ENCODE assay signal across 12 mouse cellular contexts in genomic region chr8:84650213-84650612, GRCm38 (mm10). TPM values are rescaled to one million over a fixed set of nuclear protein-coding genes. Genes with fewer than 3 reads are reported as not detected.
DNase-seq lines count a peak whose midpoint lies in the region; ATAC-seq and TF ChIP-seq lines count a peak whose summit lies in the region.
"Had no signal": no experiment of that assay in that cellular context is flagged by ENCODE, and none has a peak within 500 bp of the region (broad histone marks: within the 10 kb centered on the region; RNA-seq: fewer than 3 reads in every experiment).

No protein-coding gene starts in this region.

- H3K4me2 ChIP-seq in forebrain, embryonic 12.5 days: no peak overlapping the region
- H3K4me2 ChIP-seq in forebrain, embryonic 13.5 days: no peak overlapping the region
- H3K4me2 ChIP-seq in midbrain, embryonic 12.5 days (replicated peaks): no peak overlapping the region
- H3K4me2 ChIP-seq in midbrain, embryonic 16.5 days (ENCODE audit: low read length): no peak overlapping the region
- no peak overlapping the region for H3K4me2 ChIP-seq in limb, embryonic 12.5 days

- peak overlapping the region; percentile 53; the same call in 1 of the 2 replicates for H3K27ac ChIP-seq in forebrain, embryonic 12.5 days
- no peak overlapping the region for H3K27ac ChIP-seq in forebrain, embryonic 13.5 days
- 0 out of 2 replicates have a peak overlapping the region, but pooled peaks have one; percentile 25 for H3K27ac ChIP-seq in midbrain, embryonic 12.5 days (replicated peaks)
- H3K27ac ChIP-seq in midbrain, embryonic 16.5 days (ENCODE audit: low read length): no peak overlapping the region
- H3K27ac ChIP-seq in limb, embryonic 12.5 days: peak overlapping the region; percentile 89
- H3K27ac ChIP-seq in gastrocnemius, adult 2 months: no peak overlapping the region

- H3K9ac ChIP-seq in forebrain, embryonic 12.5 days: no peak overlapping the region
- H3K9ac ChIP-seq in forebrain, embryonic 13.5 days: no peak overlapping the region
- H3K9ac ChIP-seq in midbrain, embryonic 12.5 days (replicated peaks): no peak overlapping the region
- no peak overlapping the region for H3K9ac ChIP-seq in midbrain, embryonic 16.5 days (ENCODE audit: low read depth, low read length)
- no peak overlapping the region for H3K9ac ChIP-seq in limb, embryonic 12.5 days (replicated peaks)

- no peaks in the 10 kb centered on the region for H3K9me3 ChIP-seq in forebrain, embryonic 12.5 days
- H3K9me3 ChIP-seq in forebrain, embryonic 13.5 days (replicated peaks): no peaks in the 10 kb centered on the region
- H3K9me3 ChIP-seq in midbrain, embryonic 12.5 days: no peaks in the 10 kb centered on the region
- no peaks in the 10 kb centered on the region for H3K9me3 ChIP-seq in midbrain, embryonic 16.5 days (replicated peaks; ENCODE audit: control insufficient read depth, low read length, poor library complexity, severe bottlenecking)
- H3K9me3 ChIP-seq in limb, embryonic 12.5 days: no peaks in the 10 kb centered on the region

- WGBS in forebrain, embryonic 12.5 days: 37% methylated on average over 3 of the region's 3 CpGs
- 58% methylated on average over 3 of the region's 3 CpGs for WGBS in forebrain, embryonic 13.5 days
- WGBS in midbrain, embryonic 12.5 days: 46% methylated on average over 3 of the region's 3 CpGs
- 45% methylated on average over 3 of the region's 3 CpGs for WGBS in midbrain, embryonic 16.5 days
- 38% methylated on average over 3 of the region's 3 CpGs for WGBS in limb, embryonic 12.5 days

- ATAC-seq in forebrain, embryonic 12.5 days (ENCODE audit: low FRiP score): no peak
- ATAC-seq in forebrain, embryonic 13.5 days: no peak
- ATAC-seq in midbrain, embryonic 12.5 days (ENCODE audit: low FRiP score, low read depth): no peak
- ATAC-seq in midbrain, embryonic 16.5 days: no peak
- ATAC-seq in limb, embryonic 12.5 days (ENCODE audit: insufficient number of reproducible peaks, insufficient read depth, low FRiP score, low TSS enrichment, low read depth): no peak; the same call in 1 of the 2 replicates
- ATAC-seq: forebrain, embryonic 16.5 days; lung, postnatal 0 days had no signal

- intact Hi-C loops in gastrocnemius, adult 2 months (cut with DNase I): no loop called here

- H3K4me3 ChIP-seq in forebrain, embryonic 12.5 days (replicated peaks): no peak overlapping the region
- H3K4me3 ChIP-seq in forebrain, embryonic 13.5 days: no peak overlapping the region
- H3K4me3 ChIP-seq in midbrain, embryonic 12.5 days: no peak overlapping the region
- H3K4me3 ChIP-seq in midbrain, embryonic 16.5 days (ENCODE audit: low read depth, low read length): no peak overlapping the region
- no peak overlapping the region for H3K4me3 ChIP-seq in limb, embryonic 12.5 days (replicated peaks)
- no peak overlapping the region for H3K4me3 ChIP-seq in gastrocnemius, adult 2 months

- no peak for DNase-seq in cerebellum, adult 18-20 months
- DNase-seq in natural killer cell, adult 2 months (ENCODE audit: low spot score in 2 of 2): no peak
- DNase-seq in gastrocnemius, adult 2 months: no peak
- DNase-seq: adrenal gland, adult 8-10 months; right cerebral cortex, adult 18-20 months had no signal

- TF ChIP-seq CTCF in gastrocnemius, adult 2 months (IDR thresholded peaks at IDR 0.05): no peak

- no peaks in the 10 kb centered on the region for H3K27me3 ChIP-seq in forebrain, embryonic 12.5 days
- no peaks in the 10 kb centered on the region for H3K27me3 ChIP-seq in forebrain, embryonic 13.5 days
- no peaks in the 10 kb centered on the region for H3K27me3 ChIP-seq in midbrain, embryonic 12.5 days
- H3K27me3 ChIP-seq in midbrain, embryonic 16.5 days (ENCODE audit: control insufficient read depth, insufficient read depth, low read depth, low read length): no peaks in the 10 kb centered on the region
- H3K27me3 ChIP-seq in limb, embryonic 12.5 days: no peaks in the 10 kb centered on the region

- H3K4me1 ChIP-seq in forebrain, embryonic 12.5 days: peaks cover 21% of the 10 kb centered on the region
- peaks cover 15% of the 10 kb centered on the region for H3K4me1 ChIP-seq in forebrain, embryonic 13.5 days
- H3K4me1 ChIP-seq in midbrain, embryonic 12.5 days: peaks cover 21% of the 10 kb centered on the region
- peaks cover 5% of the 10 kb centered on the region for H3K4me1 ChIP-seq in midbrain, embryonic 16.5 days (ENCODE audit: control insufficient read depth, insufficient read depth, low read length)
- H3K4me1 ChIP-seq in limb, embryonic 12.5 days (replicated peaks): peaks cover 34% of the 10 kb centered on the region

- H3K36me3 ChIP-seq in forebrain, embryonic 12.5 days (replicated peaks): no peaks in the 10 kb centered on the region
- H3K36me3 ChIP-seq in forebrain, embryonic 13.5 days (ENCODE audit: poor library complexity, severe bottlenecking): no peaks in the 10 kb centered on the region
- no peaks in the 10 kb centered on the region for H3K36me3 ChIP-seq in midbrain, embryonic 12.5 days
- no peaks in the 10 kb centered on the region for H3K36me3 ChIP-seq in midbrain, embryonic 16.5 days (ENCODE audit: control insufficient read depth, insufficient read depth, low read length)
- no peaks in the 10 kb centered on the region for H3K36me3 ChIP-seq in limb, embryonic 12.5 days

RNA-seq across cellular contexts. Expression of gene Ier2, which starts 12.4 kb away (rescaled TPM):
- polyA plus RNA-seq in forebrain, embryonic 12.5 days (2016; fragmentation: Nextera tagmentation; extraction: Ambion mirVana): 53.7 and 62.2 TPM in 2 replicates
- 35.2 and 35.4 TPM in 2 replicates for polyA plus RNA-seq in forebrain, embryonic 13.5 days (2015; fragmentation: Nextera tagmentation; extraction: Ambion mirVana)
- polyA plus RNA-seq in midbrain, embryonic 12.5 days (2016; fragmentation: Nextera tagmentation; extraction: Ambion mirVana): 47.1 and 47.4 TPM in 2 replicates
- 13.0 and 16.3 TPM in 2 replicates for polyA plus RNA-seq in midbrain, embryonic 16.5 days (2015; fragmentation: Nextera tagmentation; extraction: Ambion mirVana)
- 134 and 144 TPM in 2 replicates for polyA plus RNA-seq in limb, embryonic 12.5 days (2016; fragmentation: Nextera tagmentation; extraction: Ambion mirVana)
- 1 to 10 TPM; 5.9 to 6.5 TPM for total RNA-seq in gastrocnemius, adult 2 months (2021)

RNA-seq across cellular contexts. Expression of gene Trmt1, which starts 35.9 kb away (rescaled TPM):
- polyA plus RNA-seq in forebrain, embryonic 12.5 days (2016; fragmentation: Nextera tagmentation; extraction: Ambion mirVana): 55.4 and 59.6 TPM in 2 replicates
- polyA plus RNA-seq in forebrain, embryonic 13.5 days (2015; fragmentation: Nextera tagmentation; extraction: Ambion mirVana): 53.5 and 59.1 TPM in 2 replicates
- 53.6 and 58.8 TPM in 2 replicates for polyA plus RNA-seq in midbrain, embryonic 12.5 days (2016; fragmentation: Nextera tagmentation; extraction: Ambion mirVana)
- polyA plus RNA-seq in midbrain, embryonic 16.5 days (2015; fragmentation: Nextera tagmentation; extraction: Ambion mirVana): 59.0 and 68.1 TPM in 2 replicates
- 63.4 and 66.9 TPM in 2 replicates for polyA plus RNA-seq in limb, embryonic 12.5 days (2016; fragmentation: Nextera tagmentation; extraction: Ambion mirVana)
- total RNA-seq in gastrocnemius, adult 2 months (2021): 10 to 100 TPM; 45.6 to 57.5 TPM

RNA-seq across cellular contexts. Expression of gene Nacc1, which starts 37.4 kb away (rescaled TPM):
- 22.8 and 26.6 TPM in 2 replicates for polyA plus RNA-seq in forebrain, embryonic 12.5 days (2016; fragmentation: Nextera tagmentation; extraction: Ambion mirVana)
- 16.1 and 18.6 TPM in 2 replicates for polyA plus RNA-seq in forebrain, embryonic 13.5 days (2015; fragmentation: Nextera tagmentation; extraction: Ambion mirVana)
- 20.8 and 25.0 TPM in 2 replicates for polyA plus RNA-seq in midbrain, embryonic 12.5 days (2016; fragmentation: Nextera tagmentation; extraction: Ambion mirVana)
- 13.0 and 14.2 TPM in 2 replicates for polyA plus RNA-seq in midbrain, embryonic 16.5 days (2015; fragmentation: Nextera tagmentation; extraction: Ambion mirVana)
- polyA plus RNA-seq in limb, embryonic 12.5 days (2016; fragmentation: Nextera tagmentation; extraction: Ambion mirVana): 16.9 and 21.4 TPM in 2 replicates
- 10 to 100 TPM; 18.7 to 24.3 TPM for total RNA-seq in gastrocnemius, adult 2 months (2021)

RNA-seq across cellular contexts. Expression of gene Lyl1, which starts 51.0 kb away (rescaled TPM):
- 3.1 and 3.9 TPM in 2 replicates for polyA plus RNA-seq in forebrain, embryonic 12.5 days (2016; fragmentation: Nextera tagmentation; extraction: Ambion mirVana)
- 1.9 and 2.1 TPM in 2 replicates for polyA plus RNA-seq in forebrain, embryonic 13.5 days (2015; fragmentation: Nextera tagmentation; extraction: Ambion mirVana)
- polyA plus RNA-seq in midbrain, embryonic 12.5 days (2016; fragmentation: Nextera tagmentation; extraction: Ambion mirVana): 3.5 and 5.6 TPM in 2 replicates
- 2.2 and 3.1 TPM in 2 replicates for polyA plus RNA-seq in midbrain, embryonic 16.5 days (2015; fragmentation: Nextera tagmentation; extraction: Ambion mirVana)
- 3.7 and 4.7 TPM in 2 replicates for polyA plus RNA-seq in limb, embryonic 12.5 days (2016; fragmentation: Nextera tagmentation; extraction: Ambion mirVana)
- 1 to 10 TPM; 1.1 to 1.3 TPM for total RNA-seq in gastrocnemius, adult 2 months (2021)

Comparison
In these comparisons a context has a peak if more than half of its experiments do, and no peak if none do; other contexts are left out.
1. H3K27ac ChIP-seq: peak in forebrain, embryonic 12.5 days (single experiment), midbrain, embryonic 12.5 days (single experiment) and limb, embryonic 12.5 days (single experiment); none in forebrain, embryonic 13.5 days (single experiment), midbrain, embryonic 16.5 days (single experiment) and gastrocnemius, adult 2 months (single experiment).